Mouse (Mus musculus) kidney, adult 2 months (tissue): ENCODE measurements around the gene Asphd2. TPM values are rescaled to one million over a fixed set of nuclear protein-coding genes. Genes with fewer than 3 reads are reported as not detected.

ENCODE experiments used
- DNase-seq: peaks from one replicate; pipeline ENCODE4 v3.0.0; 2021
- H3K27ac ChIP-seq: fragments of 200-500 bp; 2 replicates; pipeline ENCODE4 v1.5.1; 2012; ENCODE audit warnings: low read depth, low read length, control low read depth, inconsistent platforms; ENCODE audit not compliant: insufficient read depth
- H3K27me3 ChIP-seq: fragments of 200-500 bp; replicated peaks from 2 replicates; pipeline ENCODE4 v1.6.1; 2012; ENCODE audit warnings: mild to moderate bottlenecking, moderate library complexity, low read length, inconsistent platforms; ENCODE audit not compliant: control insufficient read depth, insufficient read depth
- H3K36me3 ChIP-seq: fragments of 200-500 bp; 2 replicates; pipeline ENCODE4 v1.6.1; 2012; ENCODE audit warnings: mild to moderate bottlenecking, moderate library complexity, low read length, inconsistent platforms; ENCODE audit not compliant: control insufficient read depth, insufficient read depth
- H3K4me1 ChIP-seq: fragments of 200-500 bp; 2 replicates; pipeline ENCODE4 v1.6.1; 2011; ENCODE audit warnings: low read length; ENCODE audit not compliant: control insufficient read depth, insufficient read depth
- H3K4me3 ChIP-seq: fragments of 200-500 bp; 2 replicates; pipeline ENCODE4 v1.5.1; 2011; ENCODE audit warnings: mild to moderate bottlenecking, low read depth, low read length, control low read depth; ENCODE audit not compliant: insufficient read depth
- CTCF ChIP-seq: fragments of 200-500 bp; conservative IDR thresholded peaks from 2 replicates; pipeline ENCODE4 v1.5.1; 2011; ENCODE audit warnings: low read depth, mild to moderate bottlenecking, control low read depth, low read length, moderate library complexity, mixed read lengths; ENCODE audit not compliant: insufficient read depth, insufficient read length
- POLR2A ChIP-seq: fragments of 200-500 bp; IDR thresholded peaks from one replicate; pipeline ENCODE4 v1.6.1; 2011; ENCODE audit warnings: low read depth, low read length, control low read depth
- WGBS: fragments of 180-500 bp; shearing (Covaris S2); methylation state at CpG from one replicate; pipeline ENCODE4 v1.1.7; 2018; 5-methylcytosine and 5-hydroxymethylcytosine counted together
- polyA plus RNA-seq: library from polyadenylated mRNA; depleted of rRNA; stranded (reverse); fragments of >200 nt; gene quantifications from 2 replicates; pipeline ENCODE4 v1.2.3, GENCODE M21; 2012

Asphd2 gene
- polyA plus RNA-seq, 1 experiment = 0.45 TPM

DNA sequence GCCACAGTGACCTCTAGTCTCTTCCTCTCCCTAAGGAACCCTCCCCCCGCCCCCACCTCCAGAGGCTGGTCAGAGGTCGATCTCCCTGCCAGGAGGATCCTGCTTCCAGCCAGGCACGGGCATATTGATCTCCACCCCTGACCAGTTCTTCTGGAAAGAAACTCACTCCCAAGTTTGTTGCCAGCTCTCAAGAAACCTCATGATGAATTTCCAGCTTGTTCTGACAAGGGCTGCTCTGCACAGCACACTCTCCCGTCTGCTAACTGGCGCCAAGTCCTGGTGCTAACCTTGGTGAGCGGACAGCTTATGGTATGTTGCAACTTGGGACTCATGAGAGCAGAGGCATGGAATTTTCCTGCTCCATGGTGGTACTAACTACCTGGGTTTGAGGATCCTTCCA lies 15.9 kb downstream of the Asphd2 start:
- 68% methylated on average over 6 of the region's 6 CpGs for WGBS
- H3K27ac ChIP-seq = no peak overlapping the region
- H3K36me3 ChIP-seq = no peaks in the 10 kb centered on the region; the same call in 1 of the 2 replicates
- H3K4me3 ChIP-seq = no peak overlapping the region
- H3K27me3 ChIP-seq = no peaks in the 10 kb centered on the region
- peak; percentile 20 for DNase-seq
- no peak for TF ChIP-seq POLR2A
- no peak for TF ChIP-seq CTCF
- H3K4me1 ChIP-seq = no peaks in the 10 kb centered on the region

GRCm38 (mm10) chr5:112377380-112377779 lies 17.3 kb downstream of the Asphd2 start:
- H3K27me3 ChIP-seq = no peaks in the 10 kb centered on the region
- TF ChIP-seq CTCF (no peak), POLR2A (no peak)
- 96% methylated on average over 1 of the region's 1 CpGs for WGBS

GRCm38 (mm10) chr5:112376111-112376510 lies 18.6 kb downstream of the Asphd2 start:
- 97% methylated on average over 4 of the region's 4 CpGs for WGBS
- DNase-seq = no peak
- TF ChIP-seq POLR2A = no peak
- TF ChIP-seq CTCF = no peak
- no peaks in the 10 kb centered on the region; the same call in 1 of the 2 replicates for H3K36me3 ChIP-seq
- no peak overlapping the region for H3K27ac ChIP-seq
- H3K27me3 ChIP-seq = no peaks in the 10 kb centered on the region
- H3K4me1 ChIP-seq = no peaks in the 10 kb centered on the region
- H3K4me3 ChIP-seq = no peak overlapping the region

More at GRCm38 (mm10) chr5:112377380-112377779, 17.3 kb downstream of the Asphd2 start:
- H3K4me3 ChIP-seq = no peak overlapping the region
- H3K27ac ChIP-seq = no peak overlapping the region
- no peaks in the 10 kb centered on the region; the same call in 1 of the 2 replicates for H3K36me3 ChIP-seq
- H3K4me1 ChIP-seq = no peaks in the 10 kb centered on the region
- DNase-seq = no peak

- H3K27me3 ChIP-seq = no peaks in the 10 kb centered on the region
- no peak overlapping the region for H3K27ac ChIP-seq
- 84% methylated on average over 7 of the region's 7 CpGs for WGBS
- no peak for TF ChIP-seq POLR2A
- TF ChIP-seq CTCF = no peak
- DNase-seq = no peak
- no peaks in the 10 kb centered on the region; the same call in 1 of the 2 replicates for H3K36me3 ChIP-seq
- no peak overlapping the region for H3K4me3 ChIP-seq
- H3K4me1 ChIP-seq = no peaks in the 10 kb centered on the region
Measured at GRCm38 (mm10) chr5:112371933-112372332, 22.7 kb downstream of the Asphd2 start.

- Histone ChIP-seq H3K4me3 (no peak overlapping the region), H3K27ac (no peak overlapping the region), H3K4me1 (no peaks in the 10 kb centered on the region), H3K27me3 (no peaks in the 10 kb centered on the region), H3K36me3 (no peaks in the 10 kb centered on the region; the same call in 1 of the 2 replicates)
- no peak for TF ChIP-seq CTCF
- no peak for TF ChIP-seq POLR2A
- WGBS = 91% methylated on average over 12 of the region's 12 CpGs
- no peak for DNase-seq
Measured at GRCm38 (mm10) chr5:112370236-112370813, 24.3 kb downstream of the Asphd2 start.

GRCm38 (mm10) chr5:112369326-112369725 lies 25.3 kb downstream of the Asphd2 start:
- no peaks in the 10 kb centered on the region for H3K4me1 ChIP-seq
- DNase-seq = no peak
- no peaks in the 10 kb centered on the region for H3K27me3 ChIP-seq
- peaks cover 2% of the 10 kb centered on the region; the same call in 1 of the 2 replicates for H3K36me3 ChIP-seq
- 88% methylated on average over 13 of the region's 13 CpGs for WGBS
- no peak overlapping the region for H3K27ac ChIP-seq
- TF ChIP-seq CTCF = no peak
- TF ChIP-seq POLR2A = no peak
- no peak overlapping the region for H3K4me3 ChIP-seq

- no peak for DNase-seq
- TF ChIP-seq POLR2A = no peak
- no peak for TF ChIP-seq CTCF
- Histone ChIP-seq H3K4me3 (no peak overlapping the region), H3K36me3 (peaks cover 2% of the 10 kb centered on the region; the same call in 1 of the 2 replicates), H3K27me3 (no peaks in the 10 kb centered on the region), H3K27ac (no peak overlapping the region), H3K4me1 (no peaks in the 10 kb centered on the region)
- 93% methylated on average over 10 of the region's 10 CpGs for WGBS
Measured at GRCm38 (mm10) chr5:112368666-112369065, 26.0 kb downstream of the Asphd2 start.
